Mouse (Mus musculus) C2C12 (cell line): ENCODE measurements around the gene Arih2. TPM values are rescaled to one million over a fixed set of nuclear protein-coding genes. Genes with fewer than 3 reads are reported as not detected.
A peak's percentile ranks its signal among the peaks of the same experiment; 100 is the strongest.

Experiments
- H3K27me3 ChIP-seq: one replicate; pipeline ENCODE4 v1.6.1; 2011; ENCODE audit not compliant: control insufficient read depth, insufficient read depth, insufficient read length
- H3K36me3 ChIP-seq: one replicate; pipeline ENCODE4 v1.6.1; 2011; ENCODE audit not compliant: control insufficient read depth, insufficient read depth
- H3K4me3 ChIP-seq: one replicate; pipeline ENCODE4 v1.5.1; 2011; ENCODE audit warnings: mild to moderate bottlenecking, control low read depth; ENCODE audit not compliant: poor library complexity, insufficient read depth, severe bottlenecking
- H3K79me2 ChIP-seq: one replicate; pipeline ENCODE4 v1.6.1; 2011; ENCODE audit not compliant: control insufficient read depth, insufficient read depth
- H3K79me3 ChIP-seq: one replicate; pipeline ENCODE4 v1.6.1; 2011; ENCODE audit warnings: low read depth, control low read depth
- H3ac ChIP-seq: one replicate; pipeline ENCODE3; 2011; ENCODE audit warnings: low read depth; ENCODE audit not compliant: control insufficient read depth, insufficient read length
- CEBPB ChIP-seq: IDR thresholded peaks from one replicate; pipeline ENCODE4 v1.6.1; 2011; ENCODE audit warnings: low read depth, mild to moderate bottlenecking, control low read depth, moderate library complexity
- CTCF ChIP-seq: IDR thresholded peaks from one replicate; pipeline ENCODE4 v1.5.1; 2011; ENCODE audit not compliant: control insufficient read depth, insufficient read depth, insufficient read length
- FOSL1 ChIP-seq: IDR thresholded peaks from one replicate; pipeline ENCODE4 v1.8.0; 2011; ENCODE audit warnings: mild to moderate bottlenecking, low read length; ENCODE audit not compliant: poor library complexity, insufficient read depth, severe bottlenecking
- MAX ChIP-seq: IDR thresholded peaks from one replicate; pipeline ENCODE4 v1.6.1; 2011; ENCODE audit warnings: mild to moderate bottlenecking, control low read depth
- MYOD1 ChIP-seq: IDR thresholded peaks from one replicate; pipeline ENCODE4 v1.6.1; 2011; ENCODE audit warnings: low read depth; ENCODE audit not compliant: control insufficient read depth, insufficient read length
- MYOG ChIP-seq: IDR thresholded peaks from one replicate; pipeline ENCODE4 v1.6.1; 2011; ENCODE audit not compliant: control insufficient read depth, insufficient read length; ENCODE audit errors: extremely low read depth
- USF1 ChIP-seq: IDR thresholded peaks from one replicate; pipeline ENCODE4 v1.6.1; 2011; ENCODE audit warnings: low read depth, mild to moderate bottlenecking, control low read depth, moderate library complexity
- polyA plus RNA-seq: library from polyadenylated mRNA; unstranded; fragments of >200 nt; fragmentation: generic; extraction: Trizol; gene quantifications from one replicate; pipeline ENCODE4 v1.2.1, GENCODE M21; 2012; ENCODE audit warnings: missing spikeins

The Arih2 gene
- polyA plus RNA-seq, 1 experiment: 30.5 TPM

DNA sequence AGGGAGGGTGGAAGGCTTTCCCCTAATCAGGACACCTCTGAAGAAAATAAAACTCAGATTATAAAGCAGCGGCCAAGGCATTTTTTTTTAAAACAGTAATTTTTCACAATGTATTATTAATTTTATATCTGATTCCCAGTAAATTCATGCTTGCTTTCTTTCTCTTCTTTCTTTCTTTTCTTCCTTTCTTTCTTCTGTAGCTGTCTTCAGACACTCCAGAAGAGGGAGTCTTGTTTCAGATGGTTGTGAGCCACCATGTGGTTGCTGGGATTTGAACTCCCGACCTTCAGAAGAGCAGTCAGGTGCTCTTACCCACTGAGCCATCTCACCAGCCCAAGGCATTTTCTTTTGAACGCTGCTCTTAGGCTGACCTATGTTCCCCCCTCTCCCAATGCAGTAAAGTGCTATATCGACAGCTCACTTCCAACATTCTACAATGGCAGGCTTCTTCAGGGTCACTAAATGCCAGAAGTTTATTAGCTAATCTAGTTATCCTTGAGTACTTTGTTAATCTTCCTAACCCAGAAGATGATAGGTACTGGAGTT, 50.1 kb downstream of the Arih2 start:
- Histone ChIP-seq H3K79me3 (no peaks in the 10 kb centered on the region), H3K79me2 (no peaks in the 10 kb centered on the region), H3K36me3 (peaks cover 13% of the 10 kb centered on the region), H3K4me3 (no peak overlapping the region), H3ac (no peak overlapping the region), H3K27me3 (no peaks in the 10 kb centered on the region)
- no peak for TF ChIP-seq USF1
- no peak for TF ChIP-seq MYOG
- TF ChIP-seq MYOD1: no peak
- no peak for TF ChIP-seq FOSL1
- TF ChIP-seq CTCF: no peak
- TF ChIP-seq CEBPB: no peak
- no peak for TF ChIP-seq MAX

- TF ChIP-seq CTCF: no peak
- TF ChIP-seq MYOD1: no peak
- TF ChIP-seq CEBPB: no peak
- no peak for TF ChIP-seq USF1
- TF ChIP-seq MAX: no peak
- TF ChIP-seq MYOG: no peak
- TF ChIP-seq FOSL1: no peak
- Histone ChIP-seq H3K79me3 (no peaks in the 10 kb centered on the region), H3K36me3 (no peaks in the 10 kb centered on the region), H3K79me2 (no peaks in the 10 kb centered on the region), H3K4me3 (peak within 1 kb of the TSS; percentile 29), H3K27me3 (no peaks in the 10 kb centered on the region), H3ac (peak within 1 kb of the TSS; percentile 69)
Observed at GRCm38 (mm10) chr9:108596998-108597764, 52.0 kb downstream of the Arih2 start, which contains the start of gene P4htm. P4htm (minus strand) TSS chr9:108597667.

- Histone ChIP-seq H3K27me3 (no peaks in the 10 kb centered on the region), H3ac (no peak overlapping the region), H3K79me2 (no peaks in the 10 kb centered on the region), H3K79me3 (no peaks in the 10 kb centered on the region), H3K4me3 (no peak overlapping the region), H3K36me3 (no peaks in the 10 kb centered on the region)
- no peak for TF ChIP-seq USF1
- TF ChIP-seq MYOG: no peak
- TF ChIP-seq MAX: no peak
- no peak for TF ChIP-seq CTCF
- no peak for TF ChIP-seq FOSL1
- no peak for TF ChIP-seq CEBPB
- TF ChIP-seq MYOD1: no peak
Observed at GRCm38 (mm10) chr9:108594354-108594753, 54.8 kb downstream of the Arih2 start.

GRCm38 (mm10) chr9:108591462-108591861, 57.7 kb downstream of the Arih2 start:
- Histone ChIP-seq H3K79me2 (no peaks in the 10 kb centered on the region), H3K27me3 (no peaks in the 10 kb centered on the region), H3K4me3 (no peak overlapping the region), H3ac (no peak overlapping the region), H3K79me3 (no peaks in the 10 kb centered on the region), H3K36me3 (no peaks in the 10 kb centered on the region)
- no peak for TF ChIP-seq MYOG
- TF ChIP-seq MYOD1: no peak
- no peak for TF ChIP-seq USF1
- no peak for TF ChIP-seq CEBPB
- TF ChIP-seq CTCF: no peak

DNA sequence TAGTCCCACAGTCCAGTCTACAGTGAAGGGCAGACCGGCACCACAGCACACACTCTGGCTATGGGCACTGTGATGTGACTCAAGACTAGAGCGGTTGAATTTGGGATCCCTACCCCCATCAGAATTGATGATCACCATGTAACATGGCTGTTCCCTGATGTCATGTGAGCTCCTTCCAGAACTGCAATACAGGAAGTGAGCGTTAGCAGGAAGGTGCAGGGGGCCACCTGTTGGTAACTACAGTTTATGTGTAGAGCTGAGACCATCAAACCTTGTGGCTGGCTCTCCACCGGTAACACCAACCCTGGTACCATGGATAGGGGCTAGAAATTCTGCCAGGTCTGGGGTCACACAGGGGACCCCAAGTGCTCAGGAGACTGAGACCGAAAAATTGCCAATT, 60.0 kb downstream of the Arih2 start:
- Histone ChIP-seq H3K4me3 (no peak overlapping the region), H3ac (no peak overlapping the region), H3K79me3 (no peaks in the 10 kb centered on the region), H3K79me2 (no peaks in the 10 kb centered on the region), H3K36me3 (no peaks in the 10 kb centered on the region), H3K27me3 (no peaks in the 10 kb centered on the region)
- TF ChIP-seq USF1 (no peak), CTCF (no peak), FOSL1 (no peak), MAX (no peak), MYOG (no peak), CEBPB (no peak), MYOD1 (no peak)
